Mouse (Mus musculus) liver, embryonic 14.5 days (tissue): Measurements from ENCODE around the gene Stk17b.

Experiments
- CTCF ChIP-seq: IDR thresholded peaks from 2 replicates; pipeline ENCODE4 v1.5.1; 2016; ENCODE audit warnings: antibody characterized with exemption, low read depth, control low read depth
- EP300 ChIP-seq: IDR thresholded peaks from 2 replicates; pipeline ENCODE4 v1.6.1; 2016; ENCODE audit warnings: antibody characterized with exemption, low read depth

- TF ChIP-seq CTCF (no peak), EP300 (no peak)
Measured at GRCm38 (mm10) chr1:53751144-53751543, 33.9 kb downstream of the Stk17b start.
